Mouse (Mus musculus): Measurements from ENCODE around the gene Rps3a1.
"Not testable (repeated sequence)": the region's sequence is repeated elsewhere in the genome, so short reads cannot be mapped to it uniquely, and the experiment has no call there.

Gene Rps3a1

DNA sequence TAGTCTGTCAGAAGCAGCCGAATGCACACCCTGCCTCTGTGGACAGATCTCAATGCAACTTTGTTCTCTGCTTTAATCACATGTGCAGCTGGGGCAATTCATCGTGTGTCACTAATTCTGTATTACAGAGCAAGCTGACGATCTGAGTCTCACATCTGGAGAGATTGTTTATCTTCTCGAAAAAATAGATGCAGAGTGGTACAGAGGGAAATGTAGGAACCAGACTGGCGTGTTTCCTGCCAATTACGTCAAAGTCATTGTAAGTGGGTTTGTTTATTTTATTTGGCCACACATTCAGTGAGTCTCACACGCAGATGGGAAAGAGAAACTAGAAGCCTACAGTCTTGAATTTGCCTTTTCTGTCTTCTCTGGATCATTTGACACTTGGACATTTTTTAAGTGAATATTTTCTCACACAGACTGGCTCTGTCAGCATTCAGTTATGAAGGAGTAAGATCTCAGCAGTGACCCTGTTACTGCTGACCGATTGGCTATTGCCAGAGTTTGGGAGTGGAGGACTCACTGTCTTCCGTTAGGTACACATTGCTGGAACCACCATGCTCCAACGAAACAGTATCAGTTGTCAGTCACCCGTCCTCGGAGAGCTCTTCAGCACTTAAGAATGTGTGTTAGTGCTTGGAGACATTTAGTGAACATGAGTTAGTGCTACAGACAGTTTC is 27.7 kb downstream of the Rps3a1 start:
- DNase-seq (ENCODE audit: low spot score in 2 of 2), result peak in 1 of 2 experiments; percentile 19

DNA sequence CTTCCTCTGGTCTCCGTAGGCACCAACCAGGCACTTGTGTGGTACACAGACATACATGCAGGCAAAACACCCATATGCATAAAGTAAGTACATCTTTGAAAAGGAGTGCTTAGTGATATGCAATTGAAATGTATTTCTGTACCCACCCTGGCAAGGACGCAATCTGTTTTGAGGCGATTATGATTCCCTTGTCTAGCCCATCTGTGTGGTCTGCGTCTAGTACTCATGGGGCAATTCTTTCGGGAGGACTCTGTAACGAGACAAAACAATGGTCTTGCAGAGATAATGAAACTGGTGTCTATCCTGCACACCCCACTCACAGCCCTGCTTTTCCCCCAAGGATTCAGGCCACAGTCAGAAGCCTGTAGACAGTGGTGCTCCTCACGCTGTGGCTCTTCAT is 29.7 kb downstream of the Rps3a1 start:
- no peak for DNase-seq (ENCODE audit: low spot score in 2 of 2)

DNA sequence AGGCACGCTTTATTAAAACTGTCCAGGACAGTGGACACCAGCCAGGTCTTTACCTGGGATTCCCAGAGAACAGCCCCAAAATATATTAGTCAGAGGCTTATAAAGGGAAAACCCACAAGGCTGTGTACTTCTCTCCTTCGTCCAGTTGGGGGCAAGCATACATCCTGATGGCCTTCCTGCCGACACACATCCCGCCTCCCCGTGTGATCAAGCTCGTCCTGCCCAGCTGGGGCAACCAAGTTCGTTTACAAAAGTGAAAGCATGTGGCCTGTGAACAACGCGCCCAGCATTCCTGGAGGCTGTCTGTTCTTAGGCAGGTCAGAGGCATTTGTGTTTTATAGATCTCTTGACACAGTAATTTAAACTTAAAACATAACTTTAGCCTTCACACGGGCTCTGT is 32.4 kb downstream of the Rps3a1 start:
- peak; percentile 19 to 36 for DNase-seq (ENCODE audit: low spot score in 2 of 2)

DNA sequence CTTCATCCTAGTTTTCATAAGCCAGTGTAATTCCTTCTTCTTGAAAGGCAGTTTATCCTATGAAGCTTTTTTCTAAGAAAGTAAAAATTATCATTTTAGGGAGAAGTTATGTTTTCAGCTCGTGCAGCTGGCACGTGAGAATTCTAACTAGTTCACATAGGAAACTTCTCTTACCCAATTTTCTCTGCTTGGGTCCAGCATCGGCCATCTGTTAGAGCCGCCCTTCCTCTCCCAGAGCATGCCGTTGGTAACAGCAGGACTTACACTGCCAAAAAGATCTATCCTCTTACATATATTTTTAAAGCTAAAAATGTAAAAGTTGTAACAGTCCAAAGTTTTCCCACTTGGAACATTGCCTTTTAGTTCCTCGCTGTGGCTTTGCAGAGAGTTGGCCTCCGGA is 33.4 kb downstream of the Rps3a1 start:
- DNase-seq (ENCODE audit: low spot score in 2 of 2), result no peak

DNA sequence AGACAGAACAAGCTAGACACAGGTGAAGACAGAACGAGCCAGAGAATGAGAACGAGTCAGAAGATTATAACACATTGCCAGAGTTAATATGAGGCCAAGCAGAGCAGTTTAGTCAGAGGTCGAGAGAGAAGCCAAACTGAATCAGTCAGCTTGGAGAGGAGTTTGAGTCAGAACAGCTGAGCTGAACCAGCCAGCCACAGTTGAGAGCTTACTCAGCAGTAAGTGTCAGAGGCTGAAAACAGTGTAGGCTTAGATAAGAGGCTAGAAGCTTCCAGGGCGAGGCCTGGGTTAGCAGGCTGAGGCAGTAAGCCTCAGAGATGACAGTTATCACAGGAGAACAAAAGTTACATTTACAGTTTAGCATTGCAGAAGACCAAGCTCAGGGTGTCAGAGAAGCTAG is 33.9 kb downstream of the Rps3a1 start:
- no peak for DNase-seq (ENCODE audit: low spot score in 2 of 2)

DNA sequence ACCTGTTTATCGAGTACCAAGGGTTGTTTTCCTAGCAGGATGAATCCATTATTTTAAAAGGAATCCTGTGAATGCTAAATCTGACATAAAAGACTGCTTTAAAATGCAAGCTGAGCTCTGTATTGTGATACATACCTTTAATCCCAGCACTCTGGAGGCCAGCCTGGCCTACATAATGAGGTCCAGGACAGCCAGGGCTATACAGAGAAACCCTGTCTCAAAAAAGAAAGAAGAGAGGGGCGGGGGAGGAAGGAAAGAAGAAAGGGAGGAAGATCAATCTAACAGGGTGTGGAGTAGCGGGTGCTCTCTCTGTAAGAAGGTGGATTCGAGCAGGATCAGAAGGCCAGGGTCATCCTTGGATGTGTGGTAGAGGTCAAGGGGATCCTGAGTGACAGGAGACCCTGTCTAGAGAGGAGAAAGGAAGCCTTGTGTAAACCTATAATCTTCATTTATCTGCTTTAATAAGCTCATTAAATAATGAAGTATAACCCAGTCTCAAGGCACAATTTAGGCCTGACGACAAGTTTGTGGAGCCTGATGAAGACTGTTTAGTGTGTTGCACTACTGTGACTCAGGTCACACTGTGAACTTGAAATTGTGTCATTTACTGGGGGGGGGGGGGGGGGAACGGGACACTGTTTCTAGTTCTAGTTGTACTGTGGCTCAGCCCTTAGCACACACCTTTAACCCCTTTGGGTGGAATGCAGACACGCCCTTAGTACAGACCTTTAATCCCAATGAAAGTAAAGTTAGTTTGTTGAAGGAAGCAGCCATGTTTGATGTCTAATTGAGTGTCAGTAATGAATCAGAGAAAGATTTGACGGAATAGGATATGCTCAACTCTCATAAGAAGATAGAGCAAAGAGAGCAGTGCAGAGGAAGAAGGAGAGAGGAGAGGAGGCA is 34.6 kb downstream of the Rps3a1 start:
- no peak for DNase-seq (ENCODE audit: low spot score in 2 of 2)

DNA sequence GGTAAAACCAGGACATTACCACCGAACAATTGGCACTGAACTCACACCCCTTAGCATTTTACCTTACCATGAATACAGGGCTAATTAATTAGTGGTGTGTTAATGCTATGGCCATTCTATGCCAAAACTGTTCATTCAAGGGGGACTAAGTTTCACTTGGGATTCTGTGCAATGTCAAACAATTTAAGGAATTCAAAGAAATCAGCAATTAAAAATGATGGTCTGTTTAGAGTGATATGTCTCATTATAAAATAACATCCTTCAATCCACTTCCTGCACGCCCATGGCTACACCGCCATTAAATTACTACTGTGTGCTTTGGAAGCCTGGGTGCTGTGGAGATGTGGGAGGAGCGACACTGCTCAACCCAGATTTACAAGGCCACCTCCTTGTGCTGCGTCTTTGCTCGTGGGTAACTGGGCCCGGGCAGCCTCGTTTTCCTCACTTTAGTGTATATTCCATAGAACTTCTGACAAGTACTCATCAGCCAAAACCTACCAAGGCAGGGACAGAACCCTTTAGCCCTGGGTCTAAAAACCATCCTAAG is 36.3 kb downstream of the Rps3a1 start:
- no peak for DNase-seq (ENCODE audit: low spot score in 2 of 2)

DNA sequence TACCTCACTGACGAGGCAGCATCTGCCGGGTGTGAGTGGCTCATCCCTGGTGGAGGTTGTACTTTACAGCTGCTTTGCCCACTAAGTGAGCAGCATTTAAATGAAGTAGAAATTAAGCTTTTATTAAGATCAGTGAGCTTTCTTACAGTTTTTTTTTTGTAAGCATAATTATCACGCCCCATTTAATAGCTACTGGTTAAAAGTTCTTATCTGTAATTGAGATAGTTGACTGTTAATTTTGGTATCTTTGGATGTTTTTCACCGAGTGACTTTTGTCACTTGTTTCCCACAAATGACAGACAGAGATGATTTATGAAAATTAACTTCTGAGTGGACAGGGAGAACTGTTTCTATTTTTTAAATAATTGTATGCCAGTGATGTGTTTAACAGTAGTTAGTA is 37.6 kb downstream of the Rps3a1 start:
- no peak for DNase-seq (ENCODE audit: low spot score in 2 of 2)

DNA sequence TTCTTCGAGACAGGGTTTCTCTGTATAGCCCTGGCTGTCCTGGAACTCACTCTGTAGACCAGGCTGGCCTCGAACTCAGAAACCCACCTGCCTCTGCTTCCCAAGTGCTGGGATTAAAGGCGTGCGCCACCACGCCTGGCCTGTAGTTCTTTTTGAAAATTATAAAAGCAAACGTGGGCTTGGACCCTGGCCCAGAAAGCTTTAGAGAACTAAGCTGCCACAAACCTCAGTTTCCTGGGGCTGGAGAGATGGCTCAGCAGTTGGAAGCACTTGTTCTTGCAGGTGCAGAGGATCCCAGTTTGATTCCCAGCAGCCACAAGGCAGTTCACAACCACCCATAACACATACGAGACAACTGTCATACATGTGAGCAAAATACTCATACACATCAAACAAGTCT is 38.1 kb downstream of the Rps3a1 start:
- not testable (repeated sequence) for DNase-seq (ENCODE audit: low spot score in 2 of 2)

DNA sequence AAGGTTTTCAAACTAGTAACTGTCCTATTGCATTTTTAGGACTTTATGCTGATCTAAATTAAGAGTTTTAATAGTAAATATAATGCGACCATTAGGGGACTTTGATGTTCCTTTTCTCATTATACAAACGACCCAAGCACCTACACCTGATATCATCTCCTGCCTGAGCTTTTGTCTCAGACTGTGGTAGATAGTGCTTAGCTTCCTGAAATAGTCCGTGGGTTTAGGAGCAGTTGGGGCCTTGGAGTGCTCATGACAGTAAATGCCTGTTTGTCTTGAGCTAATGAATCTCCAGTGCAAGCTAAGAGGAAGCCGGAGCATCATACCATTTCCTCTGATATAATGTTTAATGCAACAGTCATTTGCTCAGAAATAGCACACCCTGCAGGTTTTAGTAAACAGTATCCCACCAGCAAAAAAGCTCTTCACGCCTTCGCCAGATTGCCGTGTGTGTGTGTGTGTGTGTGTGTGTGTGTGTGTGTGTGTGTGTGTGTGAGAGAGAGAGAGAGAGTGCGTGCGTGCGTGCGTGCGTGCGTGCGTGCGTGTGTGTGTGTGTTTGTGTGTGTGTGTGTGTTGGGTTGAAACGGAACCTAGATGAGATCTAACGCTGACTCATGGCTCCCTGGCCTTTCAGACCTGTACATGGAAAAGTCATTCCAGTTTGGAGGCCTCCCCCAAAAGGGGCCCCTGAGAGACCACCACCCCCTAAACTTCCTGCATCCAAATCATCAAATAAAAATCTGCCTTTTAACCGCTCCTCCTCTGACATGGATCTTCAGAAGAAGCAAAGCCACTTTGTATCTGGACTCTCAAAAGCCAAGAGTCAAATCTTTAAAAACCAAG is 38.8 kb downstream of the Rps3a1 start:
- DNase-seq (ENCODE audit: low spot score in 2 of 2), result no peak

DNA sequence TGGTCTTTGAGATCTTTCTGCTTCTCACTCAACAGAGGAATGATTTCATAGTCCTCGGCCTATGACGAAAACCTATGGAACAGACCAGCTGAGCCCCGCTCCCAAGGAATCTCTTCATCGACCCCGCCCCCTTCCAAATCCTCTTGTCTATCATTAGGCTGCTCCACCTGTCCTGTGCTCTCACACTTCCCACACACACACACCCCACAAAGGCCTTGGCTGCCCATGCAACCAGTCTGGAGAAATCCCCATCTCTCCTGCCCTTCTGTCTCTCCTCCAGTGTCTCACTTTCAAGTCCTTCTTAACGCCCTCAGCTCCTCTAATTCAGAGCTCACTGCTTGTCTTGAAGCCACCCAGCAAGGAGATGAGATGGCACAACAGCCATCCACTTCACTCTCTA is 40.5 kb downstream of the Rps3a1 start:
- no peak for DNase-seq (ENCODE audit: low spot score in 2 of 2)

DNA sequence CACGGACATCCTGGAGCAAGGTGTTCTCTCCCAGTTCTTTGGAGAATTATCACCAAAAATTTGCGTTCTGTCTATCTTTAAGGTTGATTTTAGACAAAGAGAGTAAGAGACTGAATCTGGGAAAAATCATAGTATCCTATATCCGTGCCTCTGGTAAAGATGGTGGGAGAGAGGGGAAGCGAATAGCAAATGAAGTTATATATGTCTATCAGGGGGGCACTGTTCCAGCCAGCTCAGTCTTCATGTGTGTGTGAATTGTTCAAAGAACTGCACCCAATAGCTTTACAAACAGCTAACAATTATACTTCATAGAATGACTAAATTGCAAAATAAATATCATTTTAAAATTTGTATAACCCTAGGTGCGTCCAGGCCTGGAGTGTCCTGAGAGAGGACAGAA is 48.6 kb downstream of the Rps3a1 start:
- no peak for DNase-seq (ENCODE audit: low spot score in 2 of 2)

DNA sequence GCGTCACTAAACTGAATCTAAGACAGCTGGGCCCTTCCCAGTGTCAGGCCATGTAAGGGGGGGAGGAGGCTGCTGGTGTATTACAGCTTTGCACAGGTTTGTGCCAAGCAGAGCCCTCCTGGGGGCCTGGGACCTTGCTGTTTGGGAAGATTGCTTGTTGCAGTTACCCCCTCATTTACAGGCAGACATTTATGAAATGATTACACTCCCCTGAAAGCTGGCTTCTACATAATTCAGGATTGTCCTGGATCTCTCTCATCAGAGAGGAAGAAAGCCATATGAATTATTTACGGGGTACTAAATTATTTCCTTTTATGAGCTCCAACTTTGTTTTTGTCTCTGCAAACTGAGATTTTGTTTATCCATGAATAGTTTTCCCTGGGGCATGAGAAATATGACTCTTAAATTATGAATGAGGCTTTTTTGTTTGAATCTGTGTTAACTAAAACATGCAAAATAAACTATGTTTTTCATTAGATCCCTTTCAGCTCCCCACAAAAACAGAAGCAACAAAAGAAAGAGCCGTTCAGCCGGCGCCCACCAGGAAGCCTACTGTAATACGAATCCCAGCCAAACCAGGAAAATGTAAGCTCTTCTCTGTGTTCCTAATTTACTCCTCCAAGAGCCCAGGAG is 49.2 kb downstream of the Rps3a1 start:
- DNase-seq (ENCODE audit: low spot score in 2 of 2), result no peak
